Mouse (Mus musculus): ENCODE results near the gene Adamtsl1.

Gene Adamtsl1

DNA sequence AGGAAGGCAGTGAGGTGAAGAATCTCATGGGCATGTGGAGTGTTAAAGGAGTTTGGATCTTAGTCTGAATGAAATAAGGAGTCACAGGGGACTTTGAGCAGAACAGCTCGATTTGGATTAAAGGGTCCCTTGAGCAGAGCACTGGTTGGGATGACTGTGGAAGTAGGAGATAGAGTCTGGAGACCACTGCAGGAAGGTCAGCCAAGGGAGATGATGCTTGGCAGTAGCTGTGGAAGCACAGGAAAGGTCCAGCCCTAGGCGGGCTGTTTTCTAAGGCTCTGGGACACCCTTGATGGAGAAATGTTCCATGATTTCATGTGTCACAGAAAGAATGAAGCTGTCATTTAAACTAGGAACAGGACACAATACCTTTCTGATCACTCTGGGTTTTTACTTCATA, 689.3 kb downstream of the Adamtsl1 start:
- no peak for DNase-seq (ENCODE audit: low spot score)

GRCm38 (mm10) chr4:86224875-86225274, 710.9 kb downstream of the Adamtsl1 start:
- DNase-seq (ENCODE audit: low spot score): no peak

- no peak for DNase-seq (ENCODE audit: low spot score)
Measured at GRCm38 (mm10) chr4:86227096-86227495, 713.1 kb downstream of the Adamtsl1 start.

DNA sequence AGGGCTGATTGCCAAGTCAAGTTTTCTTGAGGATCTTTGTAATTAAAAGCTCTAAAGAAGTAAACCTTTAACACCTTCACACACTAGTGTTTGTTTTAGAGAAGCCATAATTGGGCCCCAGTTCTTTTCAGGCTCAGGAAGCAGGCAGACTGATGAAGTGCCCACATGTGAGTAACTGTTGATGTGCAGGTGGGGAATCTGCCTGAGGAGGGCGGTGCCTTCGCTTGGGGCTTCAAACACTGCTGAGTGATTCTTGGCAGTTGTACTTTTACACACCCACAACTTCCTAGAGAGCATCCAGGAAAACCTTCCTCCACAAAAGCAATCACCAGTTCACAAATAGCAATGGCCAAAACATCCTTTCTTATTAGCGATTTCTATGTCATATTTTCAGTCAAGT, 719.2 kb downstream of the Adamtsl1 start:
- no peak for DNase-seq (ENCODE audit: low spot score)

DNA sequence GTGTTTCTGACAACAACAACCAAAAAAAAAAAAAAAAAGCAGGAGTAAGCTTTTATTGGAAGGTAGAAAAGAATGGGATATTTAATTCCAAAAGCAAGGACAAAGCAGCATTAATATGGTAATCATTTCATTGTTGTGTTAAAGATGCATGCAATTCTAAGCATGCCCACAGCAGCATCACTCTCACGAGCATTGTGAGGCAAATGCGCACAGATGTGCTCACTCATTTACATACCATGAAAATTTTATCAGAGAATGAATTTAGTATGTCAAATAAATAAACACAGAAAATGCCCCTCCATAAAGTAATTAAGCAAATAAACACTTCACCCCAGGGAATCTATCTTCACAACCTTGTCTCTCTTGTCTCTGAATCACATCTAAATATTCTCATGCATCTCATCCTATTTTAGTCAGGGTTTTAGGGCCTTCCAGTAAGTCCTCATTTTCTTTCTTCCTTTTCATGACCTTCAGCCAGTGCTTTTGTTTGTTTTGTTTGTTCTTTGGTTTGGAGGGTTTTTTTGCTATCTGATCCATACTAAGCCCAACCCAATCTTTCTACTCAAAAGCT, 728.0 kb downstream of the Adamtsl1 start:
- no peak for DNase-seq (ENCODE audit: low spot score)

DNA sequence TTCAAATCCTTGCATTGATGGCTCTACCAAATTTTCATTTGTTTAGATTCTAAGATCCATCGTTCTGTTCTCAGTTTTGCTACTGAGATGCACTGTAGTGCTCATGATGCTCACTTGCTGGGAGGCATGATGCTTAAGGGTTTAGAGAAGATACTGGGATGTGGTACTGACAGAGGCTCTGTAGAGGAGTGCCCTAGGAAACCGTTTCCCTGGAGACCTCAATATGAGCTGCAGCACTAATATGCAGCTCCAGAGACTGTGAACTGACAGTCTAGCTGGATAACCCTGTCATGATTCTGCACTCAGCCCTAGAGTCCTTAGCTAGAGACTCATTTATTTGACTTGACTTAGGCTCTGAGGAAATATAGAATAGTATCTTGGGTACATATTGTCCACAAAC, 756.1 kb downstream of the Adamtsl1 start:
- no peak for DNase-seq (ENCODE audit: low spot score)

GRCm38 (mm10) chr4:86273703-86274355, 759.9 kb downstream of the Adamtsl1 start:
- DNase-seq (ENCODE audit: low spot score): no peak

- no peak for DNase-seq (ENCODE audit: low spot score)
Measured at GRCm38 (mm10) chr4:86274663-86275062, 760.7 kb downstream of the Adamtsl1 start.

DNA sequence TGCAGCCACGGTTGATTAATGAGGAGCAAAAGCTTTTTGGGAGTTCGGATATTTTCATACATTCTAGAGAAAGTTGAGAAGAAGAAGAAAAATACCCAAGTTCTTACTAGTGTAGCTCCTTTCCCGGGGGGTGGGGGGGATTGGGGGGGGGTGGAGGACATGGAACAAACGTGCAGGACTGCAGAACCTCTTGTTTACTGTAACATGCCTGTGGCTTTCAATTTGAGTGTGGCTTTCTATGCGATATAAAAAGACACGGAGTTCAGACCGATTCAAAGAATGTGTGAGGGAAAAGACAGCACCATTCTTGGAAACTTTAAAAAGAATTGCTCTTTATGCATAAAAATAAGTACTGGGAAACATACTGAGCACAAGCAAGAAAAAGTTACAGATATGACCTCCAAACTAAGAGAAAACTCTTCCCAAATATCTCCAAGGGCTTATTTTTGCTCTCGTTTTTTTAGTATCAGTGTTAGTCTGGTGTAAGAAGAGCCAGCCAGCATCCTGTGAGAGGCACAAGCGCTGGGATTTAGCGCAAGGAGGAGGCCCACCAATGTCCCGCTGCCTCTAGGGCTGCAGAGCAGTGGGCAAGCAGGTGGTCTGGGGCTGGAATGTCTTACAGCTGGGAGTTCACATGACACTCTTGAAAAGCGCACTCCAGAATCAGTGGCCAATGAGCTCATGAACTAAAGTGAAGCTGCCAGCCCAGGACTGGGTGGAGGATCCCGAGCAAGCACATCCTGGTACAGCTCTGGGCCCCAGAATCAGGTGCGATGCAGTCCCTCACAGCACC, 762.2 kb downstream of the Adamtsl1 start:
- DNase-seq (ENCODE audit: low spot score): no peak

DNA sequence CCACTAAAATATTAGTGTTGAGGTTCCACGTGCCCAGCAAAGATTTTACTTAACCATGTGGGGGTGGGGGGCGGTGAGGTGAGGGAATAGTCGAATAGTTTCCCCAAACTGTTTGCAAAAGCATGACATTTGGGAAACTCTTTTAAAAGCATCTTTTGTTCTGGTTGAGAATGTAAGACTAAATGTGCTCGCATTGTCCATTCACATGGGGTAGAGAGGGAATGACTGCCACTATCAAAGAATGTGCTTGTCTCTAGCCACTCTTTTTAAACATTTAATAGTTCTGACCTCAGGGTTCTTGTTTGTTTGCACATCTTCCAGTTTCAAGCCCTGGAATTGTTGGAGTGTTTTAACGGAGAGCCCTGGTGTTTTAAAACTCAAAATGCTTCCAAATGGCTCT, 764.6 kb downstream of the Adamtsl1 start:
- no peak for DNase-seq (ENCODE audit: low spot score)

DNA sequence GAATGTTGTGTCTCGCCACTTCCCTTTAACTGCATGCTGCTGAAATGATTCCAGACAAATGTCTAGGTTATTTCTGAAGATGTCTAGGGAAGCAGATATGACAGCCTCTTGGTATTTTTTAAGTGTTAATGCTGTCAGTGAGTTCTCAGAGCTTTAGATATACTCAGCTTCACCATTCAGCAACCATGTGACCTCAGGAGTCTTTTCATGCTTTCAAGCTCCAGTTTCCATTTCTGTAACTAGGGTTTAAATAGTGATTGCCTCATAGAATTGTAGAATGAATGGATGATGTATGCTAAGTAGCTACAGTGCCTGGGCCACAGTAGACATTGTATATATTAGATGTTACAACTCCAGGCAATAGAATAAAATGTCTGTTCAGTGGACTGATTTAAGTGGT, 772.6 kb downstream of the Adamtsl1 start:
- DNase-seq (ENCODE audit: low spot score): no peak

DNA sequence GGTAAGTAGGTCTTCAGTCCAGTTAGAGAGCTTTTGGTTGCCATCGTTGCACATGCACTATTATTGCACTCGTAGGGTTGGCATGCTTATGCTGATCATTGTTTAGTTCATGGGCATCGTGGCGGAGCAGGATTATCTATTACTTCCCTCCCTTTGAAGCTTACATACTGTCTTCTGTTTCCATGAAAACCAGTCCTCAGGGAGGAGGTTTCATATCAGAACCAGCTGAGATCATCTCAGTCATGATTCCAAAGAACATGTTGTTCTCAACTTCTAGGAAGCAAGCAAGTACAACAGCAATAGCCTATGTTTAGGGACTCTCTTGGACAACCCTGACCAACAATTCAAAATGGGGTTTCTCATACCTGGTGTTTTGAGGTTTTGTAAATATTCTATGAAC, 774.3 kb downstream of the Adamtsl1 start:
- DNase-seq (ENCODE audit: low spot score): no peak

DNA sequence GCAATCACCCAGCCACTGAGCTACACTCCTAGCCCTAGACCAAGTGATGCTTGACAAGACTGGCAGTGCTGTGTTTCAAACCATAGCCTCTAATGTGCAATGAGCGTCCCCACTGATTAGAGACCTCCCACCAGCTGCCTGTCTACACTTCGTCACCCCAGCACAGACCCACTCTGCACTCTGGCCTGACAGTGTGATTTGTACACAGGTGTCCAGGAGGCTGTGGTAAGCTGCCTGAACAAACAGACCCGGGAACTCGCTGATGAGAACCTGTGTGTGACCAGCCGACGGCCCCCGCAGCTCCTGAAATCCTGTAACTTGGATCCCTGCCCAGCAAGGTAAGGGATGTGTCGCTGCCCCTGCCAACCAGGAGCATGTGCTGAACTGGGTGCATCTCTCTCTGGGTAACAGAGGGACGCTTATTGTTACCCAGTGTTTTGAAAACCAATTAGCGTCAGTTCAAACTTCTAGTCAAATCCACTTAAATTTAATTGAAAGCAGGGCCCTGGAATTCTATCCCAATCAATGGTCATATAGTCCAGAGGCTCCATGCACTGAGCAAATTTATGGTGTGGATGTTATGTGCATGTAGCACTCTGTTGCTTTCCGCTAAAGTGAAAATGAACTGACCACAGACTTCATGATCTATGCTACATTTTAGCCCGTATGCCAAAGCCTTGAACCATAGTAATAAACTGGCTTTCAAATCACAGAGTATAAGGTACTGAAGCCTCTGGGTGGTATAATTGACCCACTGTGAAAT, 775.7 kb downstream of the Adamtsl1 start:
- DNase-seq (ENCODE audit: low spot score): no peak

GRCm38 (mm10) chr4:86294828-86295251, 780.9 kb downstream of the Adamtsl1 start:
- DNase-seq (ENCODE audit: low spot score): no peak

- no peak for DNase-seq (ENCODE audit: low spot score)
Measured at GRCm38 (mm10) chr4:86301469-86301868, 787.5 kb downstream of the Adamtsl1 start.

DNA sequence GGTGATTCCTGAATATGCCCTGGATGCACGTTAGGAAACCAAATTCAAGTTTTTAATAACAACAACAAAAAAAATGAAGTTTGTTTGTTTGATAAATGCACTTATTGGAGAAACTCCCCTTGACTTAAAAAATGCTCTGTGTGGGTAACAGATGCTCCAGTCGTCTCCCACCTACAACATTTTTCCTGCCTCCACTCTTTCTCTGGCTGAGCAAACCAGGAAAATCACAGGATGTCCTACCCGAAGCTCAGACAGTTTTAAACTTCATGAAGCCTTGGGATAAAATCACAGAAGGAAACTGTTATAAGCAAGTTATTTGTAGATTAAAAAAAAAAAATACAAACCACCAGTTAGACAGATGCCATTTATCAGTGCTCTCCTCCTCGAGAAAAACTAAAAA, 788.1 kb downstream of the Adamtsl1 start:
- no peak for DNase-seq (ENCODE audit: low spot score)

GRCm38 (mm10) chr4:86306753-86307152, 792.8 kb downstream of the Adamtsl1 start:
- DNase-seq (ENCODE audit: low spot score): no peak

GRCm38 (mm10) chr4:86309178-86309577, 795.2 kb downstream of the Adamtsl1 start:
- DNase-seq (ENCODE audit: low spot score): no peak

DNA sequence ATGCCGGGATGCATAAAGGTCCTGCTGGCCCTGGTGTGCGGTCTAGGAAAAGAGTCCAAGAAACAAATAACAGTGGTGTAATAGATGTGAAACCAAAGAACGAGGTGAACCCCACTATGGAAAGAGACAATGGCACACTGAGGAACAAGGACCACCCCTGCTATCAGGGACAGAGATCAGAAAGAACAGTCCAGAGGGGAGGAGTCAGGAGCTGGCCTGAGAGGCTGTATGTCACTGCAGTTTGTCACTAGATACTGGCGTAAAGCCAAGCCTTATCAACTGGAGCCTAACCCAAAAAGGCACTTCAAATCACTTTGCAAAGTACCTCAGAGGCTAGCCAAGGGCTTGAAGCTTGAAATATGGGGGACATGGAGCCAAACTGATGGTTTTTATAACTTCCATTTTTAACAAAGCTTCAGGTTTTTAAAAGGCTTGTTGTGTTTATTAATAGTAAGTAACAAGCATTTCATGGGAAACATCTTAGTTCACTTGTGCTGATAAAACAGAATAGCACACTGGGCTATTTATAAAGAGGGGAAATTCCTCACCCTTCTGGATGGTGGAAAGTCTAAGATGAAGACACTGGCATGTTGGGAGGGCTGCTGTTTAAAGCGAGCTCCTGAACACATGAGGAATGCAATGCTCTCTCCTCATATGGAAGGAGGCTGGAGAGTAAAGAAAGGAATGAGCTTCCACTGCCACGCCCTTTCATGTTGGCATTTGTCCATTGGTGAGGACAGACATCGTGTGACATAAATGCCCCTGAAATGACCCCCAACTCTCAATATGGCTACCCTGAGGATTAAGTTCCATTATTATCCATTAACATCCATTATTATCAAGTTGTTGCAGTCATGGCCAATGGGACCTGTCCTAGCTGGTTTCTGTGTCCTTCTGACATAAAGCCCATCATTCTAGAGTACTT, 797.1 kb downstream of the Adamtsl1 start:
- DNase-seq (ENCODE audit: low spot score): no peak

DNA sequence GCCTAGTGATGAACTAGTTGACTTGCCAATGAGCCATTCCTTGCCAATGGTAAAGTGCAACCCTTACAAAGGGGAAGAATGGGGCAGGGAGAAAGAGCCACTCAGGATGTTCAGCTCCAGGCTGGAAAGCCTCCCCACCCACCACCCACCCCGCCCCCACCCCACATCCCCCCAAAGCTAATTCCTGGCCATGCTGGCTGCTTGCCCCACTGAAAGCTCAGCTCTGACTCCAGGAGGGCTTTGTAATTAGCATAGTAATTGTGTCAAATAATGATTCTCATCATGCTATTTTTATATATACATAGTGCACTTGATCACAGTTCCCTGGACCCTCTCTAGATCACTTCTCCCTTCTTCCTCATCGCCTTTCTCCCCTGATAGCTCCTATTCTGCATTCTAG, 798.4 kb downstream of the Adamtsl1 start:
- DNase-seq (ENCODE audit: low spot score): no peak

DNA sequence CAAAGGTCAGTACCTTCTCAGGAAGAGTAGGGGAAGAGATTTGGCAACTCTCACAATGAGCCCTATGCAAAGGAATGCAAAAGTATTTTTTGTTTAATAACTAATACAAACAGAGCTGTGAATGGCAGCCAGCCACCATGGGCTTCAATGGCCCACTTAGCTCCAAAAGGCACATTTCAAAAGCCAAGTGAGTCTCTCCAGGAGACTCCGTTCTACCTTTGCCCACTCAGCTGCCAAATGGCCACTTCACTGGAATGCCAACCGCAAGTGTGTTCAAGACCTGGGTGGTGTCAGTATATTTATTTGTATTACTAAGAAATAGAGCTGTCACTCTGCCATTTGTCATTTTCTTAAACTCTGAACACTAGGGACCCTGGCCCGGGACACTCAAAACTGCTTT, 800.5 kb downstream of the Adamtsl1 start:
- DNase-seq (ENCODE audit: low spot score): no peak

GRCm38 (mm10) chr4:86315122-86315521, 801.1 kb downstream of the Adamtsl1 start:
- no peak for DNase-seq (ENCODE audit: low spot score)

Data from c-Kit-positive CD71-positive TER-119-positive erythroid progenitor cells, embryonic 14.5 days (primary cell).